Mouse (Mus musculus) liver, embryonic 16.5 days (tissue): ENCODE results near the gene Vps8. TPM values are rescaled to one million over a fixed set of nuclear protein-coding genes. Genes with fewer than 3 reads are reported as not detected.

ENCODE experiments used
- ATAC-seq: fragments of 200-750 bp; cut with Nextera tagmentation; 2 replicates; pipeline ENCODE4 v1.8.0; 2017; ENCODE audit warnings: low read depth, mild to moderate bottlenecking, moderate number of reproducible peaks, moderate library complexity
- H3K27ac ChIP-seq: fragments of 300-500 bp; sonication (generic); 2 replicates; pipeline ENCODE4 v1.5.1; 2014; ENCODE audit warnings: mild to moderate bottlenecking, low read length
- H3K27me3 ChIP-seq: fragments of 300-500 bp; sonication (generic); 2 replicates; pipeline ENCODE4 v1.6.1; 2014; ENCODE audit warnings: low read depth, low read length, mixed read lengths; ENCODE audit not compliant: control insufficient read depth, insufficient read depth
- H3K36me3 ChIP-seq: fragments of 300-500 bp; sonication (generic); 2 replicates; pipeline ENCODE4 v1.6.1; 2014; ENCODE audit warnings: mild to moderate bottlenecking; ENCODE audit not compliant: control insufficient read depth, insufficient read depth
- H3K4me1 ChIP-seq: fragments of 300-500 bp; sonication (generic); 2 replicates; pipeline ENCODE4 v1.6.1; 2014; ENCODE audit warnings: low read depth, low read length, mixed read lengths; ENCODE audit not compliant: control insufficient read depth
- H3K4me2 ChIP-seq: fragments of 300-500 bp; sonication (generic); 2 replicates; pipeline ENCODE4 v1.6.1; 2014; ENCODE audit warnings: low read depth, low read length, mixed read lengths
- H3K4me3 ChIP-seq: fragments of 300-500 bp; sonication (generic); 2 replicates; pipeline ENCODE4 v1.5.1; 2014; ENCODE audit warnings: low read depth, mild to moderate bottlenecking, low read length
- H3K9ac ChIP-seq: fragments of 300-500 bp; sonication (generic); 2 replicates; pipeline ENCODE4 v1.6.1; 2014; ENCODE audit warnings: low read depth, low read length
- H3K9me3 ChIP-seq: fragments of 300-500 bp; sonication (generic); replicated peaks from 2 replicates; pipeline ENCODE4 v1.6.1; 2016; ENCODE audit warnings: low read length; ENCODE audit not compliant: control insufficient read depth
- WGBS: fragments of 180-500 bp; shearing (Covaris S2); extraction: QIAGEN DNeasy Blood & Tissue Kit; methylation state at CpG from one replicate; pipeline ENCODE4 v1.1.7; 2014; ENCODE audit not compliant: insufficient replicate concordance; 5-methylcytosine and 5-hydroxymethylcytosine counted together
- polyA plus RNA-seq: library from polyadenylated mRNA; unstranded; fragments of >200 nt; fragmentation: Nextera tagmentation; extraction: Ambion mirVana; gene quantifications from 2 replicates; pipeline ENCODE4 v1.2.1, GENCODE M21; 2015

Gene Vps8
- polyA plus RNA-seq, 1 experiment from 2014 or later: 7.6 TPM

- Histone ChIP-seq H3K27ac (no peak overlapping the region), H3K36me3 (no peaks in the 10 kb centered on the region), H3K9me3 (no peaks in the 10 kb centered on the region), H3K4me2 (no peak overlapping the region), H3K4me1 (peaks cover 12% of the 10 kb centered on the region), H3K4me3 (no peak overlapping the region), H3K27me3 (no peaks in the 10 kb centered on the region), H3K9ac (no peak overlapping the region)
- WGBS: 74% methylated on average over 5 of the region's 5 CpGs
- no peak for ATAC-seq
Measured at GRCm38 (mm10) chr16:21642906-21643305, 220.0 kb downstream of the Vps8 start.

GRCm38 (mm10) chr16:21643621-21644041, 220.7 kb downstream of the Vps8 start:
- WGBS: 78% methylated on average over 2 of the region's 2 CpGs
- Histone ChIP-seq H3K36me3 (no peaks in the 10 kb centered on the region), H3K27me3 (no peaks in the 10 kb centered on the region), H3K9ac (no peak overlapping the region), H3K4me2 (peak overlapping the region; percentile 38), H3K9me3 (no peaks in the 10 kb centered on the region), H3K4me3 (no peak overlapping the region; the same call in 1 of the 2 replicates), H3K27ac (peak overlapping the region; percentile 74), H3K4me1 (peaks cover 12% of the 10 kb centered on the region)
- no peak for ATAC-seq

- 48% methylated on average over 17 of the region's 17 CpGs for WGBS
- Histone ChIP-seq H3K4me3 (peak overlapping the region; percentile 17; the same call in 1 of the 2 replicates), H3K36me3 (no peaks in the 10 kb centered on the region), H3K4me1 (peaks cover 12% of the 10 kb centered on the region), H3K27ac (peak overlapping the region; percentile 74), H3K9ac (0 out of 2 replicates have a peak overlapping the region, but pooled peaks have one; percentile 1), H3K4me2 (peak overlapping the region; percentile 38), H3K9me3 (no peaks in the 10 kb centered on the region), H3K27me3 (no peaks in the 10 kb centered on the region)
- ATAC-seq: peak; percentile 78
Measured at GRCm38 (mm10) chr16:21644066-21644561, 221.2 kb downstream of the Vps8 start.

GRCm38 (mm10) chr16:21644574-21644973, 221.7 kb downstream of the Vps8 start:
- Histone ChIP-seq H3K4me1 (peaks cover 12% of the 10 kb centered on the region), H3K9ac (no peak overlapping the region), H3K4me2 (no peak overlapping the region), H3K27me3 (no peaks in the 10 kb centered on the region), H3K36me3 (no peaks in the 10 kb centered on the region), H3K4me3 (no peak overlapping the region), H3K9me3 (no peaks in the 10 kb centered on the region), H3K27ac (peak overlapping the region; percentile 74)
- no peak for ATAC-seq
- WGBS: 58% methylated on average over 3 of the region's 3 CpGs

- ATAC-seq: no peak
- 74% methylated on average over 3 of the region's 3 CpGs for WGBS
- no peaks in the 10 kb centered on the region for H3K9me3 ChIP-seq
Measured at GRCm38 (mm10) chr16:21645915-21646314, 223.0 kb downstream of the Vps8 start.

GRCm38 (mm10) chr16:21646496-21646895, 223.6 kb downstream of the Vps8 start:
- H3K9ac ChIP-seq: no peak overlapping the region
- WGBS: 81% methylated on average over 3 of the region's 3 CpGs
- no peak overlapping the region for H3K4me3 ChIP-seq
- no peaks in the 10 kb centered on the region for H3K36me3 ChIP-seq
- peaks cover 12% of the 10 kb centered on the region for H3K4me1 ChIP-seq
- no peak overlapping the region for H3K4me2 ChIP-seq
- no peak for ATAC-seq
- no peak overlapping the region for H3K27ac ChIP-seq
- no peaks in the 10 kb centered on the region for H3K27me3 ChIP-seq
- no peaks in the 10 kb centered on the region for H3K9me3 ChIP-seq

More at GRCm38 (mm10) chr16:21645915-21646314, 223.0 kb downstream of the Vps8 start:
- Histone ChIP-seq H3K4me1 (peaks cover 12% of the 10 kb centered on the region), H3K27ac (no peak overlapping the region), H3K9ac (no peak overlapping the region), H3K36me3 (no peaks in the 10 kb centered on the region), H3K27me3 (no peaks in the 10 kb centered on the region), H3K4me3 (no peak overlapping the region), H3K4me2 (no peak overlapping the region)

- H3K27ac ChIP-seq: no peak overlapping the region
- no peak overlapping the region for H3K4me2 ChIP-seq
- H3K9me3 ChIP-seq: no peaks in the 10 kb centered on the region
- H3K27me3 ChIP-seq: no peaks in the 10 kb centered on the region
- H3K4me3 ChIP-seq: no peak overlapping the region
- 20% methylated on average over 4 of the region's 4 CpGs for WGBS
- no peak overlapping the region for H3K9ac ChIP-seq
- ATAC-seq: no peak; the same call in 1 of the 2 replicates
- H3K4me1 ChIP-seq: peaks cover 7% of the 10 kb centered on the region
- no peaks in the 10 kb centered on the region; the same call in 1 of the 2 replicates for H3K36me3 ChIP-seq
Measured at GRCm38 (mm10) chr16:21648800-21649199, 225.9 kb downstream of the Vps8 start.

GRCm38 (mm10) chr16:21650289-21650688, 227.4 kb downstream of the Vps8 start:
- no peaks in the 10 kb centered on the region for H3K9me3 ChIP-seq
- H3K27ac ChIP-seq: no peak overlapping the region
- H3K4me1 ChIP-seq: no peaks in the 10 kb centered on the region
- no peaks in the 10 kb centered on the region for H3K27me3 ChIP-seq
- H3K9ac ChIP-seq: no peak overlapping the region
- WGBS: 74% methylated on average over 3 of the region's 3 CpGs
- H3K4me3 ChIP-seq: no peak overlapping the region
- no peaks in the 10 kb centered on the region; the same call in 1 of the 2 replicates for H3K36me3 ChIP-seq
- ATAC-seq: no peak
- H3K4me2 ChIP-seq: no peak overlapping the region

GRCm38 (mm10) chr16:21651161-21651560, 228.2 kb downstream of the Vps8 start:
- no peaks in the 10 kb centered on the region for H3K9me3 ChIP-seq
- H3K36me3 ChIP-seq: no peaks in the 10 kb centered on the region; the same call in 1 of the 2 replicates

More at GRCm38 (mm10) chr16:21651161-21651560, 228.2 kb downstream of the Vps8 start:
- Histone ChIP-seq H3K4me3 (no peak overlapping the region), H3K9ac (no peak overlapping the region), H3K4me1 (no peaks in the 10 kb centered on the region), H3K4me2 (no peak overlapping the region), H3K27ac (no peak overlapping the region), H3K27me3 (no peaks in the 10 kb centered on the region)
- 74% methylated on average over 4 of the region's 4 CpGs for WGBS
- ATAC-seq: no peak
